Mouse (Mus musculus) frontal cortex, postnatal 10 days (tissue): ENCODE results near the gene Stx1b.
"Not testable (repeated sequence)": the region's sequence is repeated elsewhere in the genome, so short reads cannot be mapped to it uniquely, and the experiment has no call there.

Source experiments
- DNase-seq, 2 experiments: peaks; one replicate each; pipeline ENCODE4 v3.0.0; 2022; ENCODE audit warnings: low spot score in 2 of 2, mixed read lengths in 1 of 2

Gene Stx1b

GRCm38 (mm10) chr7:127776878-127777473 lies 47.4 kb downstream of the Stx1b start:
- peak; percentile 93 to 96 for DNase-seq

- DNase-seq = peak; percentile 83 to 88
These were observed 47.9 kb downstream of the Stx1b start, which contains the start of gene Setd1a for GRCm38 (mm10) chr7:127776426-127776825. Setd1a (plus strand) TSS chr7:127776670.

GRCm38 (mm10) chr7:127775837-127776236 lies 48.5 kb downstream of the Stx1b start:
- DNase-seq = not testable (repeated sequence)

- peak in 1 of 2 experiments; percentile 60 for DNase-seq
These were observed 50.5 kb downstream of the Stx1b start for GRCm38 (mm10) chr7:127773664-127774384.

GRCm38 (mm10) chr7:127772557-127772956 lies 51.8 kb downstream of the Stx1b start:
- DNase-seq = no peak

- no peak for DNase-seq
These were observed 52.3 kb downstream of the Stx1b start for GRCm38 (mm10) chr7:127772080-127772479.

GRCm38 (mm10) chr7:127771262-127771661 lies 53.1 kb downstream of the Stx1b start:
- DNase-seq = no peak

GRCm38 (mm10) chr7:127770039-127770905 lies 54.1 kb downstream of the Stx1b start:
- no peak for DNase-seq

- DNase-seq = peak; percentile 82 to 87
These were observed 54.7 kb downstream of the Stx1b start, which contains the start of gene Orai3 for GRCm38 (mm10) chr7:127769651-127770038. Orai3 (plus strand) TSS chr7:127769815.

- peak; percentile 96 to 98 for DNase-seq
These were observed 55.3 kb downstream of the Stx1b start for GRCm38 (mm10) chr7:127768997-127769593.

GRCm38 (mm10) chr7:127768346-127768996 lies 55.9 kb downstream of the Stx1b start:
- DNase-seq = peak in 1 of 2 experiments; percentile 43

- no peak for DNase-seq
These were observed 56.5 kb downstream of the Stx1b start for GRCm38 (mm10) chr7:127767671-127768345.

- DNase-seq = no peak
These were observed 57.3 kb downstream of the Stx1b start for GRCm38 (mm10) chr7:127766851-127767609.

GRCm38 (mm10) chr7:127765756-127766155 lies 58.6 kb downstream of the Stx1b start:
- DNase-seq = no peak

GRCm38 (mm10) chr7:127763642-127764041 lies 60.7 kb downstream of the Stx1b start:
- DNase-seq = no peak

GRCm38 (mm10) chr7:127761026-127761425 lies 63.3 kb downstream of the Stx1b start:
- DNase-seq = peak in 1 of 2 experiments; percentile 57

- no peak for DNase-seq
These were observed 63.9 kb downstream of the Stx1b start for GRCm38 (mm10) chr7:127760478-127760877.

GRCm38 (mm10) chr7:127759716-127760115 lies 64.6 kb downstream of the Stx1b start:
- no peak for DNase-seq
